Mouse (Mus musculus): ENCODE measurements around the gene AU015836. TPM values are rescaled to one million over a fixed set of nuclear protein-coding genes. Genes with fewer than 3 reads are reported as not detected.

The AU015836 gene
- polyA plus RNA-seq (2012; rRNA removed), result not detected in 2 replicates

GRCm38 (mm10) chrX:93968444-93968843 is at the start of gene AU015836:
AU015836 (plus strand) TSS chrX:93968659.

Other genes with a start within 250 kb of the AU015836 start
- 12.0 and 12.3 TPM in 2 replicates for gene Pdk3, start 136.5 kb upstream of the AU015836 start, polyA plus RNA-seq (2012; rRNA removed)
- gene Zfx, start 155.0 kb downstream of the AU015836 start, polyA plus RNA-seq (2012; rRNA removed), result 1.3 and 1.6 TPM in 2 replicates
- gene Eif2s3x, start 244.2 kb downstream of the AU015836 start, polyA plus RNA-seq (2012; rRNA removed), result 25.7 and 35.7 TPM in 2 replicates